Mouse (Mus musculus) bone marrow, adult 2 months (tissue): ENCODE data around the gene Phyh.

Experiments
- CTCF ChIP-seq: fragments of 200-500 bp; IDR thresholded peaks from 2 replicates; pipeline ENCODE4 v1.5.1; 2011; ENCODE audit warnings: low read length, control low read depth; ENCODE audit not compliant: control insufficient read depth, insufficient read depth
- POLR2A ChIP-seq: fragments of 200-500 bp; IDR thresholded peaks from 2 replicates; pipeline ENCODE4 v1.6.1; 2011; ENCODE audit warnings: low read depth, mild to moderate bottlenecking, control low read depth, low read length, borderline replicate concordance; ENCODE audit not compliant: control insufficient read depth

- TF ChIP-seq POLR2A: no peak
- no peak for TF ChIP-seq CTCF
These were observed 23.2 kb upstream of the Phyh start for GRCm38 (mm10) chr2:4895598-4895997.
